8 mouse cellular contexts compared by ENCODE assay signal in the genomic region with DNA sequence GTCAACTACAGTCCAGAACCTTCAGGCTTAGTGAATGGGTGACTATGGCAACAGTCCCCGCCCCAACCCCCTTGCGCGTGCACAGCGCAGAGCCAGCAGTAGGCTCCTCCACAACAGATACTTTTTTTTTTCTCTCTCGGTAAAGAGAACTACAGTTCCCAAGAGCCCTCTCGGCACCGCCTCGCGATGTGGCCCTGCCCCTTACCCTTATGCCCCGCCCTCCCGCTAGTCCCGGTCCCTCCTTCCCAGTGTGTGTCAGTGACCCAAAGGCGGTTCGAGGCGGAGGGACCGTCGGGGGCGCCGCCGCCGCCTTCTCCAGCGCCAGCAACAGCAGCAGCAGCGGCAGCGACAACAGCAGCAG. TPM values are rescaled to one million over a fixed set of nuclear protein-coding genes. Genes with fewer than 3 reads are reported as not detected.
DNase-seq lines count a peak whose midpoint lies in the region; ATAC-seq lines count a peak whose summit lies in the region.

A gene (plus strand): TSS at position 225 of the 361 bp plus-strand sequence.

- ATAC-seq in hematopoietic stem cell, adult 5-6 weeks (replicated peaks in 1 of 2; ENCODE audit: insufficient read depth in 1 of 2, low FRiP score in 2 of 2, low TSS enrichment in 1 of 2, low read depth in 1 of 2, poor library complexity in 2 of 2, severe bottlenecking in 2 of 2) = peak; percentile 96
- ATAC-seq in lung, embryonic 16.5 days (ENCODE audit: low read depth) = peak; percentile 100

- peak; percentile 82 for DNase-seq in MEL-GATA-1-ER (ENCODE audit: extremely low read depth, low read depth)
- DNase-seq in cerebellum, adult 8-10 months = peak; percentile 89
- peak; percentile 96 for DNase-seq in forelimb bud, embryonic 11.5 days (ENCODE audit: low read depth, low spot score)
- peak; percentile 91 for DNase-seq in layer of hippocampus, adult 9-10 months (ENCODE audit: low spot score)
- peak; percentile 91 for DNase-seq in ovary, postnatal 10 days (ENCODE audit: low spot score)
- peak; percentile 94 to 95 for DNase-seq in thymus, postnatal 10 days (ENCODE audit: low spot score in 2 of 2)

- H3K27ac ChIP-seq in lung, embryonic 16.5 days (ENCODE audit: low read length) = peak within 1 kb of the TSS; percentile 99

- peaks cover 13% of the 10 kb centered on the region for H3K4me1 ChIP-seq in lung, embryonic 16.5 days (replicated peaks; ENCODE audit: control insufficient read depth, insufficient read depth, low read length)

- H3K36me3 ChIP-seq in lung, embryonic 16.5 days (ENCODE audit: control insufficient read depth, insufficient read depth, low read length) = no peaks in the 10 kb centered on the region

- 0% methylated on average over 24 of the region's 24 CpGs for WGBS in lung, embryonic 16.5 days

- no peaks in the 10 kb centered on the region for H3K9me3 ChIP-seq in lung, embryonic 16.5 days (ENCODE audit: control insufficient read depth, low read length)

- no peaks in the 10 kb centered on the region for H3K27me3 ChIP-seq in lung, embryonic 16.5 days (ENCODE audit: control insufficient read depth, insufficient read depth, low read depth, low read length)

- peak within 1 kb of the TSS; percentile 86 for H3K4me3 ChIP-seq in lung, embryonic 16.5 days (ENCODE audit: low read length)

- peak within 1 kb of the TSS; percentile 98 for H3K9ac ChIP-seq in lung, embryonic 16.5 days (ENCODE audit: low read length)

- H3K4me2 ChIP-seq in lung, embryonic 16.5 days (ENCODE audit: low read depth, low read length) = peak within 1 kb of the TSS; percentile 65

RNA-seq across cellular contexts. Expression of the gene that starts here (rescaled TPM):
- total RNA-seq in hematopoietic stem cell, adult 5-6 weeks (2017) = 41.5 and 50.1 TPM in 2 replicates
- 47.9 and 49.4 TPM in 2 replicates for polyA plus RNA-seq in lung, embryonic 16.5 days (2015; fragmentation: Nextera tagmentation; extraction: Ambion mirVana)

Comparison
In these comparisons a context has a peak if more than half of its experiments do, and no peak if none do; other contexts are left out.
1. Peak in every context shown above with its lines: DNase-seq, ATAC-seq, H3K4me3 ChIP-seq and H3K27ac ChIP-seq.